Mouse (Mus musculus) lung, embryonic 16.5 days (tissue): Measurements from ENCODE around the gene Nfyb. TPM values are rescaled to one million over a fixed set of nuclear protein-coding genes. Genes with fewer than 3 reads are reported as not detected.

Source experiments
- ATAC-seq: fragments of 200-750 bp; cut with Nextera tagmentation; 2 replicates; pipeline ENCODE4 v1.8.0; 2017; ENCODE audit warnings: low read depth, mild to moderate bottlenecking, moderate library complexity
- H3K27ac ChIP-seq: fragments of 300-500 bp; sonication (generic); 2 replicates; pipeline ENCODE4 v1.5.1; 2014; ENCODE audit warnings: mild to moderate bottlenecking, control low read depth, low read length
- H3K27me3 ChIP-seq: fragments of 300-500 bp; sonication (generic); 2 replicates; pipeline ENCODE4 v1.6.1; 2014; ENCODE audit warnings: low read depth, low read length, mixed read lengths; ENCODE audit not compliant: control insufficient read depth, insufficient read depth
- H3K36me3 ChIP-seq: fragments of 300-500 bp; sonication (generic); 2 replicates; pipeline ENCODE4 v1.6.1; 2014; ENCODE audit warnings: low read length; ENCODE audit not compliant: control insufficient read depth, insufficient read depth
- H3K4me1 ChIP-seq: fragments of 300-500 bp; sonication (generic); replicated peaks from 2 replicates; pipeline ENCODE4 v1.6.1; 2014; ENCODE audit warnings: low read length, mixed read lengths; ENCODE audit not compliant: control insufficient read depth, insufficient read depth
- H3K4me2 ChIP-seq: fragments of 300-500 bp; sonication (generic); 2 replicates; pipeline ENCODE4 v1.6.1; 2014; ENCODE audit warnings: low read depth, low read length, control low read depth
- H3K4me3 ChIP-seq: fragments of 300-500 bp; sonication (generic); 2 replicates; pipeline ENCODE4 v1.5.1; 2014; ENCODE audit warnings: mild to moderate bottlenecking, low read length, control low read depth
- H3K9ac ChIP-seq: fragments of 300-500 bp; sonication (generic); 2 replicates; pipeline ENCODE4 v1.6.1; 2014; ENCODE audit warnings: low read length, control low read depth
- H3K9me3 ChIP-seq: fragments of 300-500 bp; sonication (generic); 2 replicates; pipeline ENCODE4 v1.6.1; 2016; ENCODE audit warnings: low read length; ENCODE audit not compliant: control insufficient read depth
- WGBS: fragments of 180-500 bp; shearing (Covaris S2); extraction: QIAGEN DNeasy Blood & Tissue Kit; methylation state at CpG from one replicate; pipeline ENCODE4 v1.1.7; 2014; 5-methylcytosine and 5-hydroxymethylcytosine counted together
- polyA plus RNA-seq: library from polyadenylated mRNA; unstranded; fragments of >200 nt; fragmentation: Nextera tagmentation; extraction: Ambion mirVana; gene quantifications from 2 replicates; pipeline ENCODE4 v1.2.1, GENCODE M21; 2015

Nfyb gene
- polyA plus RNA-seq, 1 experiment from 2014 or later, result 48.0 TPM

- H3K27ac ChIP-seq, result no peak overlapping the region
- ATAC-seq, result no peak
- H3K9me3 ChIP-seq, result no peaks in the 10 kb centered on the region
- H3K4me1 ChIP-seq, result no peaks in the 10 kb centered on the region
- H3K9ac ChIP-seq, result no peak overlapping the region
- WGBS, result 92% methylated on average over 4 of the region's 4 CpGs
- H3K36me3 ChIP-seq, result peaks cover 21% of the 10 kb centered on the region
- no peaks in the 10 kb centered on the region for H3K27me3 ChIP-seq
- H3K4me2 ChIP-seq, result no peak overlapping the region
- no peak overlapping the region for H3K4me3 ChIP-seq
Observed at GRCm38 (mm10) chr10:82741876-82742275, 22.1 kb downstream of the Nfyb start.

GRCm38 (mm10) chr10:82741354-82741753 is 22.6 kb downstream of the Nfyb start:
- Histone ChIP-seq H3K27ac (no peak overlapping the region), H3K4me1 (no peaks in the 10 kb centered on the region), H3K4me3 (no peak overlapping the region), H3K9ac (no peak overlapping the region), H3K4me2 (no peak overlapping the region), H3K9me3 (no peaks in the 10 kb centered on the region), H3K27me3 (no peaks in the 10 kb centered on the region), H3K36me3 (peaks cover 16% of the 10 kb centered on the region)
- no peak for ATAC-seq
- 86% methylated on average over 7 of the region's 8 CpGs for WGBS

- H3K4me1 ChIP-seq, result peaks cover 10% of the 10 kb centered on the region
- H3K4me3 ChIP-seq, result peak overlapping the region; percentile 95
- H3K36me3 ChIP-seq, result peaks cover 7% of the 10 kb centered on the region; the same call in 1 of the 2 replicates
- peak; percentile 70 for ATAC-seq
- peak overlapping the region; percentile 58 for H3K27ac ChIP-seq
- under 1% methylated on average over 46 of the region's 59 CpGs for WGBS
- H3K27me3 ChIP-seq, result no peaks in the 10 kb centered on the region
- H3K4me2 ChIP-seq, result peak overlapping the region; percentile 64
- no peaks in the 10 kb centered on the region for H3K9me3 ChIP-seq
- H3K9ac ChIP-seq, result peak overlapping the region; percentile 89
Observed at GRCm38 (mm10) chr10:82699296-82699941, 64.5 kb downstream of the Nfyb start.

- ATAC-seq, result peak; percentile 96
- under 1% methylated on average over 39 of the region's 42 CpGs for WGBS
- Histone ChIP-seq H3K4me2 (peak overlapping the region; percentile 64), H3K9ac (peak overlapping the region; percentile 89), H3K9me3 (no peaks in the 10 kb centered on the region), H3K27ac (peak overlapping the region; percentile 58), H3K36me3 (peaks cover 5% of the 10 kb centered on the region; the same call in 1 of the 2 replicates), H3K4me3 (peak overlapping the region; percentile 95), H3K4me1 (peaks cover 10% of the 10 kb centered on the region), H3K27me3 (no peaks in the 10 kb centered on the region)
Observed at GRCm38 (mm10) chr10:82698712-82699261, 65.2 kb downstream of the Nfyb start.

Other genes with a start within 250 kb of the Nfyb start
- gene 1190007I07Rik, start 140.9 kb downstream of the Nfyb start, polyA plus RNA-seq, result 30.9 and 34.5 TPM in 2 replicates
- gene Tdg, start 134.3 kb downstream of the Nfyb start, polyA plus RNA-seq, result 110 and 123 TPM in 2 replicates
- 4.3 TPM in 2 replicates for gene Glt8d2, start 73.5 kb downstream of the Nfyb start, polyA plus RNA-seq
- gene Hcfc2, start 68.0 kb downstream of the Nfyb start, polyA plus RNA-seq, result 30.9 and 42.0 TPM in 2 replicates
- 92.6 and 102 TPM in 2 replicates for gene Txnrd1, start 69.8 kb upstream of the Nfyb start, polyA plus RNA-seq
- 0.23 and 0.26 TPM in 2 replicates for gene Eid3, start 102.5 kb upstream of the Nfyb start, polyA plus RNA-seq
- gene Chst11, start 221.4 kb upstream of the Nfyb start, polyA plus RNA-seq, result 1.2 and 1.5 TPM in 2 replicates